Mouse (Mus musculus) spleen, embryonic (tissue): ENCODE data around the gene Mosmo.
"Not testable (repeated sequence)": the region's sequence is repeated elsewhere in the genome, so short reads cannot be mapped to it uniquely, and the experiment has no call there.

Experiments
- CTCF ChIA-PET: fragments of 350-600 bp; sonication (Branson Sonifier 250); formaldehyde crosslinking; loops from one replicate; lab custom pipeline; 2022; lab: Charles Lee

Mosmo gene

DNA sequence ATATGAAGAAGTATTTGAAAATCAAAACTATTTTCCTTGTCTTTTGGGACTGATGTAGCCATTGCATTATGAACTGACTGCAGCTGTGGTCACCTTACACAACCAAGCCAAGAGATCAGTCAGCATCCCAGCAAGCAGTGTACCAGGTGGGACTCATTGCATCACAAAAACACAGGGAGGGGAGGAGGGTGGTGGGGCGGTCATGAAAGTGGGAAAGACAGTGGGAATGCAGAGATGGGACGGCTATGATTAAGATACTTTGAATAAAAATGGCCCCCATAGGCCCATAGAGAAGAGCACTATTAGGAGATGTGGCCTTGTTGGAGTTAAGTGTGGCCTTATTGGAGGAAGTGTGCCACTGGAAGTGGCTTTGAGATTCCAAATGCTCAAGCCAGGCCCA, 18.9 kb downstream of the Mosmo start:
- CTCF ChIA-PET, result no interaction called here

DNA sequence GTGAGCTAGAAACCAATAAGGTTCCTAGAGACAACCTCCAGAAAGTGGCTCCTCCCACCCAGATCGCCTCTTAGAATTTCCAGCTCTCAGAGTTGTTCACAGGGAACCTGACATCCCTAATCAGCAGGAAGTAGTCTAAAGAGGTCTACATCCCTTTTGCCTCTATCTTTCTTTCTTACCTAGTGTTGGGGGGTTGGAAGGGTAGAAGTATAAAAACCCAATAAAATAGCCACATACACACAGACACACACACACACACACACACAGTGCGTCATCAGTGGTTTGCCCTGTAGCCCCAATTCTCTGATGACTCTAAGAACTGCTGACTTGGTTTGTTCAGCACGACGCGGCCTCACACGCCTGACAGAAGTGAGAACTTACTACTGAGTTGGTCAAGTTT, 22.2 kb downstream of the Mosmo start:
- CTCF ChIA-PET, result no interaction called here

DNA sequence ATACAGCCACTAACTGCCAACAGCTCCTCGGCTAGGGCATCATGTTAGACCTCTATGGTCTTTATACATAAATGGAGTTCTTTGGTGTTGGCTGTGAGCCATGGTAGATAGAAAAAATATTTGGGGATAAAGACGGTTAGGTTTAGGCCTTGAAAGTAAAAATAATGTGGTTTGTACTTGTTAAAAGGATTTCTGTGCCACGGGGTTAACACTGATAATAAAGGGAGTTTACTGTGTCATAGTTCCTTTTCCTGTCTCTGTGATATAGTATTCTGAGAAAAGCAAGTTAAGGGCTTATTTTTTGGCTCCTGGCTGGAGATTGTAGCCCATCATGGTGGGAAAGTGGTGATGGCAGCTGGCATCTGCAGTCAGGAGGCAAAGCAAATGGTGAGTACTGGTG, 26.5 kb downstream of the Mosmo start:
- CTCF ChIA-PET, result no interaction called here

GRCm38 (mm10) chr7:120712071-120712470, 34.7 kb downstream of the Mosmo start:
- CTCF ChIA-PET, result interaction anchor here (0.6 to 0.8 kb wide), 2 partner anchors 82 to 1077 kb away, joined by 3 read pairs; no protein-coding TSS in a partner anchor

DNA sequence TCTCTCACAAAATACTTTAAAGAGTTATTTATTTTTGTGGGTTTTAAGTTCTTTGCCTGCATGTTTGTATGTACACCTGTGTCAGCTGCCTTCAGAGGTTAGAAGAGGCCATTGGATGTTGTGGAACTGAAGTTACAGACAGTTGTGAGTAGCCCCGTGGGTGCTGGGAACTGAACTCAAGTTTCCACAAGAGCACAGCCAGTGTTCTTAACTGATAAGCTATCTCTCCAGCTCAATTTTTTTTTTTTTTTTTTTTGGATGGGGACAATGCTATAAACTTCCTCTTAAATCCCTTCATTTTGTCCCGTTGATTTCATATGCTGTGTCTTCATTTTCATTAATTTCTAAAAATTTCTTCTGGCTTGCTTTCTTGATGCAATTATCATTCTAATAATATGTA, 35.8 kb downstream of the Mosmo start:
- CTCF ChIA-PET, result interaction anchor here (0.6 to 0.8 kb wide), 2 partner anchors 15 to 991 kb away, joined by 3 to 4 read pairs; no protein-coding TSS in a partner anchor

GRCm38 (mm10) chr7:120713951-120714350, 36.5 kb downstream of the Mosmo start:
- CTCF ChIA-PET, result not testable (repeated sequence)

DNA sequence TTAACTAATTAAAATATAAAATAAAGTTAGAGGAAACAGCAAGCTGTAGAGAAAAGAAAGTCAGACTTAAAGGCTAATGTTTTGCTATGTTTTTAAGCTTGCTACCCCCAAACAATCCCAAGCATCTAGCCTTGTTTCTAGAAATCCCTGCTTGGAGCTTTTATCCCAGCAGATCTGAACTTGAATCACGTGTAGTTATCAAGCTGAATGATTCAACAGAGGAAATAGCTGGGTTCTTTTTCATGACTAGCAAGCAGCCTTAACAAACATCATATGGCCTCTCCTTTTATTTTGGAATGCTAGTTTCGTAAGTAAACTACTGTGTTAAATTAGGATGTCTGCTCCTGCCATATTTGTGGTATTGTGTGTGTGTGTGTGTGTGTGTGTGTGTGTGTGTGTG, 39.8 kb downstream of the Mosmo start:
- CTCF ChIA-PET, result no interaction called here

DNA sequence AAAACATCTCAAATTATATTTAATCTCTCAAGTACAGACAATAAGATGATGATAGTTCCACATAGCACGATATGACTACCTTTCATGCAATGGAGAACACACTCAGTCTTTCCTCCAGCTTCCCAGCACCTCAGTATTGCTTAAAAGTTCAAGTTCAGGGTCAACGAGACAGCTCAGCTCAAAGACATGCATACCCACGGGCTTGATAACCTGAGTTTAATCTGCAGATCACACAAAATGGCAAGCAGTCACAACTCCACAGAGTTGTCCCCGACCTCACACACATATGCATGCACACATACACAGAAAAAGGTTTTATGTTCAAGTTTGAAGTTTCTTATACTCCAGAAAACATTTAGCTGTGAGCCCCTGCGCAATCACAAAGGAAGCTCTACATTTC, 43.6 kb downstream of the Mosmo start:
- CTCF ChIA-PET, result no interaction called here

- CTCF ChIA-PET, result no interaction called here
These were observed 44.0 kb downstream of the Mosmo start for GRCm38 (mm10) chr7:120721456-120721855.

GRCm38 (mm10) chr7:120722063-120722462, 44.6 kb downstream of the Mosmo start:
- CTCF ChIA-PET, result no interaction called here

DNA sequence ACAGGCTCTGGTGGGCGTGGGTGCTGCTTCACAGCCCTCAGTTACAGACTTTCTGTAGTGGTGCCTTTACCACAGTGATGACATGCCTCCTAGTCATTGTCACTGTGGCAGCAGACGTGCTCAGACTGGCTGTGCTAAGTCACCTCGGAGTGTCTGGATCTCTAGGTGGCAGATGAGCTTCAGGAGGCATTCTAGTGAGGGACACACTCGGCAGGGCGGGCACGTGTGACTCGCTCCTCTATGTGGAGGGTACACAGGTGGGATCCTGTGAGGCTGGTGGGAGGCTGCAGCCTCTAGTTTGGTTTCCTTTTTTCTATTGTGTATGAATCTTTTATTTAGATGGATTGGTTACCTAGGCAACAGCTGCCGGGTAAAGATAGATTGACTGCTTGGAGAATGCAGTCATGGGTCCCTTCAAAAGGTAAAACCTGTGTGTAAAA, 45.4 kb downstream of the Mosmo start:
- CTCF ChIA-PET, result no interaction called here

GRCm38 (mm10) chr7:120727581-120727980, 50.2 kb downstream of the Mosmo start:
- CTCF ChIA-PET, result no interaction called here

GRCm38 (mm10) chr7:120729635-120730034, 52.2 kb downstream of the Mosmo start:
- CTCF ChIA-PET, result interaction anchor here (0.7 kb wide), 1 partner anchor 13 kb away, joined by 3 read pairs; no protein-coding TSS in a partner anchor

DNA sequence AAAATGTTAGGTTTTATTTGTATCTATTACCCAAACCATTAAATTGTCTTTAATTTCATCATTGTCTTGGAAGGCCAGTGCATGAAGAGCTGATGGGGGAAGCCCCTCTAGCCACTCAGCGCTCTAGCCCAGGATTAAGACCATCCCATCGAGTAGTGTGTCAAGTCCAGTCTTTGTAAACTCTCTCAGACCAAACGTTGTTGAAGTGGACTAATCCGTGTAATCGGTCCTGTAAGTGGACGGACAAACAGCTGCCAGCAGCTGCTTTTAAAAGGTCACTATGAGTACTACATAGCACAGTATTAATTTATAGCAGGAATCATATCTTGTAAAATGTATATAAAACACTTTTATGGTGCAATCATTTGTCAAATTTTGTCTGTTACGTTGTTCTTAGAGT, 55.5 kb downstream of the Mosmo start:
- CTCF ChIA-PET, result no interaction called here

- CTCF ChIA-PET, result no interaction called here
These were observed 61.6 kb downstream of the Mosmo start, which contains the start of gene Vwa3a for GRCm38 (mm10) chr7:120739018-120739417. Vwa3a (plus strand) TSS chr7:120739318.

- CTCF ChIA-PET, result no interaction called here
These were observed 62.2 kb downstream of the Mosmo start for GRCm38 (mm10) chr7:120739558-120740101.

DNA sequence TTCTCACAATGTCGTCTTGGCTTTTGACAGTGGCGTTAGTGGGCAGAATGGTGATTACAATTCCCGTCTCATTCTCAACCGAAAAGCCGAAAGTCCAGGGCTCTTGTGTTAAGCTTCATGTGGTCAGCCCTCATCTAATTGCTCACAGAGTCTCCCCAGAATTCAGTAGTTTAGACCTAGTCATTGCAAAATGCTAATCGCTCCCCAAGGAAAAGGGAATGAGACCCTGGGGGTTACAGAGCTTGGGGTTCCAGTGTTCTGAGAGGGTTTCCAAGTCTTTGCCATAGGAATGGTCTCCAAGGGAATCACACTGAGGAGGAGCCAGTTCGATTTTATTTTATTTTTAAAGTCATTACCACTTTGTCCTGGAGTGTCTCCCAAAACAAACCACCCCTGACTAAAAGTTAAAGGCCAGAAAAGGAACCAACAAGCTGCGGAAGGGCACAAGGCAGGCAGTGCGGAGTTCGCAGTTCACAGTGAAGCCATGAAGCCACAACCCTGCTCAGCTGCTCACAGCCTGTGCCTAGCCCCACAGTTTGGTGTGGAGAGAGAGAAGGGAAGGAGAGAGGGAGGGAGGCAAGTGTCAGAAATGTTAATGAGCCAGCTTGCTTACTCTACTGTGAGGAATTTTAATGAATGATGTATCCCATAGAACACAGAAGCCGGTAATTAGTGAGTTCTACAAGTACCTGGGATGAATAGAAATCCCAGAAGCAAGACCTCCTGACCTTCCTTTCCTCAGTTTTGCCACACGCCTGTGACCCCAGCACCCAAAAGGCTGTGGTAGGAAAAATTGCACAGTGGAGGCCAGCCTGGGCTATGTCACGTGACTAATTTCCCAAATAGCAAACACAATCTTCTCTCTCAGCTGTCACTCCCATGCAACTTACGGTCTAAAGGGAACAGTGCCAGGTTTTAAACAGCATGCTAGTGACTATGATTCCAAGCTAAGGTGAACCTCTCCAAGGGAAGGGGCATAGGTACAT, 66.2 kb downstream of the Mosmo start:
- CTCF ChIA-PET, result no interaction called here

- CTCF ChIA-PET, result no interaction called here
These were observed 67.2 kb downstream of the Mosmo start for GRCm38 (mm10) chr7:120744606-120745005.

DNA sequence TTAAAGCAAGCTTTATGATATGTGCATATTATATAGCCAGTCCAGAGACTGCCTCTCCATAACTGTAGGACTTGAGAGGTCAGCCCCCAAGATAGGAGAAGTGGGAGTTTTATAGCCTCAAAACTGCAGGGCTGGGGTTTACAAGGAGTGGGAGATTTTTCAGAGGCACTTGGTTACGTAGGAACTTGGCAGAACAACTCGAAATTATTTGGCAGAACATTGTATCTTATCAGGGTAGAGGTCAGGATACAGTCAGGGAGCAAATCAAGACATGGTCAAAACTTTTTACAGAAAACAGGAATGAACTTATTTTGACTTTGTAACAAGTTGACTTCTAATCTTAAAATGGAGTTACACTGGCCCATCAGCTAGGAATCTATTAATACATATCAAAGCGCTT, 68.6 kb downstream of the Mosmo start:
- CTCF ChIA-PET, result no interaction called here

- CTCF ChIA-PET, result no interaction called here
These were observed 69.4 kb downstream of the Mosmo start for GRCm38 (mm10) chr7:120746821-120747220.

GRCm38 (mm10) chr7:120748478-120748877, 71.1 kb downstream of the Mosmo start:
- CTCF ChIA-PET, result no interaction called here

- CTCF ChIA-PET, result no interaction called here
These were observed 73.9 kb downstream of the Mosmo start for GRCm38 (mm10) chr7:120751330-120751729.

- CTCF ChIA-PET, result no interaction called here
These were observed 74.5 kb downstream of the Mosmo start for GRCm38 (mm10) chr7:120751906-120752305.
